Mouse (Mus musculus) olfactory bulb, adult 2 months (tissue): Measurements from ENCODE around the gene Pigk.

Experiments used
- CTCF ChIP-seq: fragments of 200-500 bp; IDR thresholded peaks from 2 replicates; pipeline ENCODE4 v1.5.1; 2012; ENCODE audit warnings: low read depth, mild to moderate bottlenecking, low read length, moderate library complexity; ENCODE audit not compliant: insufficient read depth
- POLR2A ChIP-seq: fragments of 200-500 bp; IDR thresholded peaks from 2 replicates; pipeline ENCODE4 v1.6.1; 2012; ENCODE audit warnings: mild to moderate bottlenecking, low read depth, low read length, moderate library complexity; ENCODE audit not compliant: insufficient read depth

GRCm38 (mm10) chr3:152969774-152970347 lies 256.0 kb downstream of the Pigk start:
- TF ChIP-seq POLR2A (no peak), CTCF (no peak)
